Mouse (Mus musculus) spleen, adult 2 months (tissue): ENCODE measurements around the gene Olfr813.
"Not testable (repeated sequence)": the region's sequence is repeated elsewhere in the genome, so short reads cannot be mapped to it uniquely, and the experiment has no call there.

ENCODE experiments used
- CTCF ChIP-seq: fragments of 200-500 bp; IDR thresholded peaks from 2 replicates; pipeline ENCODE4 v1.5.1; 2011; ENCODE audit warnings: mild to moderate bottlenecking, inconsistent platforms; ENCODE audit not compliant: insufficient read depth, insufficient read length, insufficient replicate concordance; ENCODE audit errors: extremely low read depth
- POLR2A ChIP-seq: fragments of 200-500 bp; IDR thresholded peaks from 2 replicates; pipeline ENCODE4 v1.6.1; 2011; ENCODE audit warnings: low read depth, low read length, inconsistent platforms

DNA sequence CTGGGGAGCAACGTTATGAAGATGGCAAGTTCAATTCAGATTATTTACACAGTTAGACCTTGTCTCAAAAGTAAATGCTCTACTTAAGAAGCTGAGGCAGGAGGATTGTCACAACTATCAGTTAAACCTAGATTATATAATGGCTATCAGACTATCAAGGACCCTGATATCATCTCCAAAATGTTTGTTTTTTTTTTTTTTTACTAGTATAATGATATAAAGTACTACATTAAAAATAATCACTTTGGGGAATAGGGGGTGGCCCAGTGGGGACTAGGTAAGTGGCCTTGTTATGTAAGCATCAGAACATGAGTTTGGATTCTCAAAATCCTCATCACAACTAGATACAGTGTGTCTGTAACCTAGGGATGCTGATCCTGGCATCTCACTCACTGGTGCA is 50.6 kb downstream of the Olfr813 start, which contains the start of gene Olfr815:
- TF ChIP-seq CTCF, POLR2A: not testable (repeated sequence)
